Mouse (Mus musculus) urinary bladder, postnatal 4 days (tissue): Measurements from ENCODE around the gene Immt.

Experiments
- DNase-seq, 2 experiments: peaks; one replicate each; pipeline ENCODE4 v3.0.0; 2021 to 2022; ENCODE audit warnings: low spot score in 2 of 2

The Immt gene

DNA sequence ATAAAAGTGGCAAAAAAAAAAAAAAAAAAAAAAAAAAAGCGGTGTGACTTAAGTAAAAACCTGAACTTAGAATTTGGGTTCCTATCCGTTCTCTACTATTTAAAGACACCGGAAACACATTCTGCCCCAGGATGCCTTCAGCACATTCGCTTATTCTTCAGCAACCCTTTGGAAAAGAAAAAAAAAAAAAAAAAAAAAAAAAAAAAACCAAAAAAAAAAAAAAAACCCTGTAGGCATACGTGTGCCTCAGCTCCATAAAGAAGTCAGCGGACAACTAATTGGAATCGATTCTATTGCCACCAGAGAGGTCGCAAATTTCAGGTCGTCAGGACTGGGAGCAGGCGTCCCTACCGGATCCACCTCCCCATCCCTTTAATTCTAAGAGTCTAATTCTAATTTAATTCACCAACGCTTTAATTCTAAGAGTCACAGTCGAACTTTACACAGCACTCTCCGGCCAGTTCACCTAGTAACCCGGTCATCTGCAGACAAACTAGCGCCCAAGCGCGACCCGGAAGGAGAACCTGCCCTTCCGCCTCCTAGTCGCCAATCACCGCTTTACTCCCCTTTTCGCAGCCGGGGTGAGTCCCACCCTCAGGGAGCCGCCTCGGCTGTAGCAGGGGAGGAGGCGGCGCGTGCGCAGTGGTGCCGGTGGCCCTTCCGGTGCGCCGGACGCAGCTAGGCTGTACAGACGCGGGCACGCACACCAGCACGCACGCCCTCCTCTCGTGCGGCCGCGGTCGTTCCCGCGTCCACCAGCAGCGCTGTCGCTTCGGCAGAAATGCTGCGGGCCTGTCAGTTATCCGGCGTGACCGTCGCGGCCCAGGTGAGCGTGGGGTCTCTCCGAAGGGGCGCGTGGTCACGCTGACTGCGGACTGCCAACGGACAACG, at the start of gene Immt:
TSS of gene Immt (plus strand) at position 642 of the 891 bp plus-strand sequence.
- peak; percentile 98 for DNase-seq

DNA sequence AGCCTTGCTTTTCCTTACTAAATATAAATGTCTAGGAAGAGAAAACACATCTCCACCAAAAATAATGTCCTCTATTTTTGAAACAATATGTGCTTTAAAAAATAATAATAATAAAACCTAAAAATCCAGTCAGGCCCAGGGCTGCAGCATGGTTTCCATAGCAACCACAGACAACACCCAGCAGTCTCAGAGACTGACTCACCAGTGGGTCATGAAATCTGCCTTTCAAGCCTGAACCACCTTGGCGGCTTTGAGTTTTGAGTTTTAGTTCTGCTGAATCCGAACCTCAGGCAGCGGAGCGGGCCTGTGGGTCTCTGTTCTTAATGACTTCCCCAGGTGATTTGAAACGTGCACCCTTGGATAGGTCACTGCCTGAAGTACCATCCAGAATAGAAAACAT, 48.0 kb upstream of the Immt start:
- no peak for DNase-seq

DNA sequence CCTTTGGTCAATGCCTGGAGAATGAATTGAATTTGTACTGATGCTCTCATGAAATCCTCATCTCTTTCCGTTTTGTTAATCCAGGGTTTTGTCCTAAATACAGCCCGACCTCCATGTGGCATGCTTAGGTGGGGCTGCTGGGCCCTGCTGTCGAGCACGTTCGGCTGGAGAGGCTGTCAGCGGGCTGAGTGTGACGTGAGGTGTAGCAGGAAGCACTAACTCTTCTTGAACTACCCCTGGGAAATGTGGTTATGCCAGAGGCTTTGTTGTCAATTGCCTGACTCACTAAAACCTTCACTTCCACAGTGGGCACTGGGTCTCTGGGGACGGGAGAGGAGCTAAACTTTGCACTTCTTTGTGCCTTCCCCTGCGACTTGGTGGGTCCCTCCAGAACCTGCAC, 42.8 kb upstream of the Immt start:
- no peak for DNase-seq

DNA sequence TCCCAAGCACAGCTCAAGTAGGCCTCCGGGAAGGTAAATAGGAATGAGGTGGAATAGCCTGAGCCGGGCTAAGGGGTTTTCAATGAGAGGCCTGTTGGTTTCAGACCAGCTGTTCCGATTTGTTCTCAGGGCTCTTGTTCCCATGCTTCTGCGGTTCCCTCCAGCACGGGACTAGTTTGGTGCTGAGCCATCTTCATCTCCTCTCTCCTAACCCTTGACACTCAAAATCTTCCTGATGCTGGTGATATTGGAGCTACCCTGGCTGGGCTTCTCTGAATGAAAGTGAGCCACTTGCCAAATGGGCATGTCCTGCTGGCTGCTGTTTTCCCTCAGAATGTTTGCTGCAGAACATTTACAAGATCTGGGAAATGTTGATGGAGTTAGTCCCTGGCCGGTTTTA, 39.4 kb upstream of the Immt start:
- DNase-seq, result no peak

DNA sequence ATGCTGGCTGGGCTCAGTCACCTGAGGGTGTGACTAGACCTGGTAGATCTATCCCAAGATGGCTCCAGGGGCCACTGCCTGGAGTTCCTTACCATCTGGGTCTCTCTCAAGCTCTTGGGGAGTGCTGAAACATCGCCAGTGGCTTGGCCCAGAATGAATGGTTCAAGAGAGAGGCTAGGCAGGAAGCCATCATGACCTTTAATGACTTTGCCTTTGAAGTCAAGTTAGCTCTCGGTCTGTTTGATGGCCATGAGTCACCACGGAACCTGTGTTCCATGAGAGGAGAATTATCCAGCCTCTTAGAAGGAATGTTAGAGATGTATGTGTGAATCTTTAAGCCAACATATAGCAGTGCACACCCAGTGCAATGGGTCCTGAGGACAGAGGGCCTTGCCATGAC, 31.7 kb upstream of the Immt start:
- DNase-seq, result no peak

DNA sequence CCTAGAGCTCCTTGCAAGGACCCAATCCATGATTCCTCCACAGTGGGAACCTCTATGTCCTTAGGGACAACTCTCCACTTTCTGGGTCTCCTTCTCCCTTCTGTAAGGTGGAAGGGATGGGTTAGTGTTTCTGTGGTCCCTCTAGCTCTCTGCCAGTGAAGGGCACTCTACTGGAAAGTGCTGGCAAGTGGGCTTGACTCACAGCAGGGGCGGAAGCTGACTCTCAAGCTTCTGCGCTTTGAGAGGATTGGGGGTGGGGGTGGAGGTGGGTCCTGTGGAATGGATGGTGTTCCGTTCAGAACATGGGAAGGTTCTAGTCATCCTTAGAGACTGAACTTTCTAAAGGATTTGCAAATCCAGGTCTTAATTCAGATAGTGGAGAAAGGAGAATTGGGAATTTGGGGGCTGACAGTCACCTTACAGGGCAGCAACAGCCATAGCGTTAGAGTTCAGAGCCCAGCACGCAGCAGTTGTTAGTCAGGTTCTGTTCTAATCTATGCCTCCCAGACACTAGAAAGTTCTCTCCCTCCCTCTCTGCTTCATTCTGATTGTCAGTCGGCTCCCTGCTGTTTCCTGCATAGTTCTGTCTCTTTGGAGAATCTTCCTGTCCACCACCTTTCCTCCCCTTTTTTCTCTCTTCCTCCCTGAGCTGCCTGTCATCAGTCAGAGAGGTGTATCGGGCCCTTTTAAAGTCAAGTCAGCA, 30.0 kb upstream of the Immt start:
- DNase-seq, result no peak

DNA sequence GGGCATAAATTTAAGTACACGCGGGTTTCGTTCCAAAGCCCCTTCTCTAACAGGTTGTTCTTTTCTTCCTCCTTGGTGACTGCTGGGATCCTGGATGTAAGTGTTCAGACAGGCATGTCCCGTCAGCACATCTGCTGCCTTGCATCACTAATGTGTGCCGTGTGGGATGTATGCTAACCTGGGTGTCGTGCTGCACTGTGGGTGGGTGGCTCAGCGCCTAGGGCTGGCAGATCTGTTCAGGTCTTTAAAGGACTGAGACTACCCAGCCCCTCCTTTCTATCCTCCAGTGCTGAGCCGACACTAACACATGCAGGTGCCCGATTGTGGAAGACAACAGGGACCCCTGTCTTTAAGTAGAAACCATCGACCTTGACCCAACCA, 29.4 kb upstream of the Immt start:
- DNase-seq, result no peak

DNA sequence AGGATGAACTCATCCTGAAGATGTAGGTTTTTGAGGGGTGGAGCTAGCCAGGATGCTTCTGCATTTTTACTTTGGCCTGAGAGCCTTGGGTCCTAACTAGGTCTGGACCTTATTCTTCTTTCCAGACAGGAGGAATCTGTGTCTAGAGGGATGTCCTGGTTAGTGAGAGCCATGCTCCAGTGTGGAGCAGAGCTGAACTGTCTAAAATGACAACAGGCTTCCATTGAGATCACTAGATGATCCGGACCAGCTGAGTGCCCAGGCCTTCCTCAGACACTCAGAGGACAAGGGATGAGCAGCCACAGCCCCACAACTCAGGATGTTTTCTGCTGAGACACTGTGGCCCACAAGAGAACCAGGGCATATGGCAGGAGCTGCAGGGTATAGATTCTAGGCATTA, 27.5 kb upstream of the Immt start:
- DNase-seq, result no peak

DNA sequence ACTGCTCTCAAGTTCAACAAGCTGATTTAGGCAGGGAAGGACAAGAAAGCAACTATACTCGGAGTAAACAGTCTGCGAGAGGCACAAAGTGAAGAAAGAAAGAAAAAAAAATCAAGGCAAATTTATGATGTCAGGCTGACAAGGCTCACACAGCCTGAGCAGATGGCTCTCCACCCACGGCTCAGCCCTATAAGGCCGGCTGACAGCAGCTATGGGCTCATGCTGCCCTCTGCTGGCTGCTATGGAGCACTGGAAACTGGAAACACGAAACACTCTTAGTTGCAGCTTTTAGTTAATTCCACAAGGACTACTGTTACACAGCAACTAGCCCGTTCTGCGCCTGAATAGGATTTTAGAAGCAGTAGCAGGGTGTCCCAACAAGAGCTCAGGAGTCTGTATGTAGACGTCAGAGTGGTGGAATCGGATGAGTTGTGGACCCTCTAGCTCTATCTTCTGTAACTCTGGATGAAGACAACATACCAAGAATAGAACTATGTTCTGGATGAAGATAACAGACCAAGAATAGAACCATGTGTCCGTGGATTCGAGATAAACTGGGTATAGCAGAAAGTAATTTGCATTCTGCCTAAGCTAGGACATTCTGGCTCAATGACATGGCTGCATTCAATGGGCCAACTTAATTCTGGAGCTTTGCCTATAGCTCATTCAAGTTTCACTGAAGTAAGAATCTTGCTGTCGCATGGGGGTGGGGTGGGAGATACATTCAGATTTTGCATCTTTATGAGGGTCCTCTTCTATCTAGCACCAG, 26.9 kb upstream of the Immt start:
- peak; percentile 48 to 67 for DNase-seq

DNA sequence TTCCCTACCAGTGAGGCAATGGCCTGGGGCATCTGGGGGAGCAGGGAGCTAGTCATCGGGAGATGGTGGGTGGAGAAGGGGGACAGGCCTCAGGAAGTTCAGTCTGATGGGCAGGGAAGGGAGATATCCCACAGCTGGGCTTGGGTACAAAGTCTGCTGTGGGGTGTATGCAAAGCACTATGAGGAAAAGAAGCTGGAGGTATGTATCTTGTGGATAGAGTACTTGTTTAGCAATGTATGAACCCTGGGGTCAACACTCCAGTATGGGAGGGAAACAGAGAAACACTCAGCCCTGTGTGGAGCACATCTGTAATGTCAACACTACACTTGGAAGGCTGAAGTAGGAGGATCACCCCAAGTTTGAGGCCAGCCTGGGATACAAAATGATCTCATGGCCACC, 24.4 kb upstream of the Immt start:
- DNase-seq, result no peak

DNA sequence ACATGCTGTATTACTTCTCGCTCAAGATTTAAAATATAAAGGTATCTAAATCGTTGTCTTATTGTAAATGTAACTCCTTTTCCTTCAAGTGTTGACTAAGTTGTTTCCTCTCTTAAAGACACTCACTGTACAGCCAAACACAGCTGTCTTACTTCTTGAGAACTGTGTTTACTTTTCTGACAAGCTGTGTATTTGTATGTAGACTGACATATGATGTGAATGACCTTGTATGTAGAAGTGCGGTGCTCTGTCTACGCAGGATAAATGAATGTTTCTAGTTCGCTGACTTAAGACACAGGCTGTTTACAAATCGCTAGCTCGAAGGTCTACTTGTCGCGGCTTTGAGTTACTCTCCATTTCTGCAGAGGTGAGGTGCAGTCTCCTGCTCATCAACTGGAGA, 21.2 kb upstream of the Immt start:
- no peak for DNase-seq

DNA sequence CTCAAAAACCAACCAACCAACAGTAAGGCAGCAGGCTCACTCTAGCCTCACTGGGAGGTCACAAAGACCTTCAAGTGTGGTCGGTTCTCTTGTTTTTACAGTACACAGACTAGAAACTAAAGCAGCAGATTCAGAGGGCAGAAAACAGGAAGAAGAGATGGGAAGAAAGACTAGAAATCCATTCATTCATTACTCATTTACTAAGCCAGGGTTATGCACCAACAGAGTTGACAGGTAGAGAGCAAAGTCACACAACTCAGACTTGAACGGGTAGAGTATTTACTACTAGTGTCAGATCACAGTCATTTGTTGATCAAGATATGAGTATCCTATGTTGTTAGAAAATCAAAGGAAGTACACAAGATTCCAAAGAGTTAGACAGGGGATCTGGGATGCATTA, 18.3 kb upstream of the Immt start:
- DNase-seq, result no peak

DNA sequence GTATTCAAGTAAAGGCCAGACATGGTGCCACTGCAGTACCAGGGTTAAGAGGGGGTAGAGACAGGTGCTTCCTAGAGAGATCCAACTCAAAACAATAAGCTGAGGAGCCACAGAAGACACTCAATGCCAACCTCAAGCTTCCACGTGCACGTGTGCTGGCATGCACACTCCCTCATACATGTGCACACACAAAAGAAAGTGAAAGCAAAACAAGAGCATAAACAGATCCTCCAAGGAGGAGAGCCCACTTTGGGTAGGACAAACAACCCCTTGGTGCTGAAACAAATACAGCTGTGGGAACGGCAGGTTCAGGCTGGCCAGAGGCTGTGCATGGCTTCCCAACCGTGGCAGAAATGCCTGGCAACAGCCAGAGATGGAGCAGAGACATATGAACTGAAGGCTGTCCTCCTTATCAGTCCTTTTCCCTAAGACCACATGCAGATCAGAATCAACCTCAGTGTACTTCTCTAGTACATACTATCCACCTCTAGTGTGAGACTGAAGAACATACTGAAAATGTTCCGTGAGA, 11.3 kb upstream of the Immt start:
- no peak for DNase-seq

DNA sequence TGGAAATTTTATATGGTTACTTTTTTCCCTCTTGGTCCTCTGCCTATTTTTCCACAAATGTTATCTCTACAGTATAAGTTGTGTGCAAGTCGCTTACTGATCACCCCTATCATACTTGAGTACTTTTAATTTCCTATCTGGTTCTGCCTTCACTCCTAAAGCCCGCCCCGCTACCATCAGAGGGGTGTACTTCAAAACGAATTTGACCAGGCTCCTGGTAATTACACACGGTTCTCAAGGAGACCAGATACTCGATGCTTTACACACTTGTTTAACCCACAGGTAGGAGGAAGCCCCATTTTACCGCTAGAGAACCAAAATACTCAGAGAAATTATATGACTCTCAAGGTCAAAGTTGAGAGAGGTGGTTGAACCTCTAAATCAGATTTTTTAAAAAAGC, 8.0 kb upstream of the Immt start:
- DNase-seq, result no peak

DNA sequence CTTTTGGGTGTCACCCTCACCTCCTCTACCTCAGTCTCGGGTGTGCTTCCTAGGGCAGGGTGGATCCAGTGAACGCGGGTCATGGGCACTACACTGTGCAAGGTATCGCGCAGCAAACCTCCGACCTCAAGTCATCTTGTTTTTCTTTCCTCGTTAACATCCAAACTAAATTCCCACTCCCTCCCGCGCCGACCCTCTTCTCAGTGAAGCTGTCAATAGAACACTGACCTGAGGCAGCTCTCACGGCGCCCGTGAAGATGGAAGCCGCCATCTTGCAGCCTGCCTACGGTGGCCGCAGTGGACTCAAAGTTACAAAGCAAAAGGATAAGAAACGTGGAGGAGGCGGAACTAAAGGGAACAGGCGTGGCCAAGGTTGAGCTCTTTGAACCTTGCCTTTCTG, 7.6 kb upstream of the Immt start:
- peak; percentile 80 to 87 for DNase-seq

DNA sequence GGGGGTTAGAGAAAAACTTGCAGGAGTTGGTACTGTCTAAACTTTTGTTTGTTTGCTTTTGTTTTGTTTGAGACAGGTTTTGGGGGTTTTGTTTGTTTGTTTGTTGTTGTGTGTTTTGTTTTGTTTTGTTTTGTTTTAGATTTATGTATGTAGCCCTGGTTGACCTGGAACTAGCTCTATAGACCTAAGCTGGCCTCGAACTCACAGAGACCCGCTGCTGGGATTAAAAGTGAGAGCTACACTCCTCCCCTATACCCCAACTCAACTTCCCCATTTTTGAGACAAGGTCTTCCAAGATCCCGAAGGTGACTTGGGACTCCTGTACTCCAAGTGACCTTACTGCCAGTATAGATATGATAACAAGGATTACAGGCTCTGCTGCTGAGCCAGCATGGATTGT, 7.2 kb upstream of the Immt start:
- no peak for DNase-seq

DNA sequence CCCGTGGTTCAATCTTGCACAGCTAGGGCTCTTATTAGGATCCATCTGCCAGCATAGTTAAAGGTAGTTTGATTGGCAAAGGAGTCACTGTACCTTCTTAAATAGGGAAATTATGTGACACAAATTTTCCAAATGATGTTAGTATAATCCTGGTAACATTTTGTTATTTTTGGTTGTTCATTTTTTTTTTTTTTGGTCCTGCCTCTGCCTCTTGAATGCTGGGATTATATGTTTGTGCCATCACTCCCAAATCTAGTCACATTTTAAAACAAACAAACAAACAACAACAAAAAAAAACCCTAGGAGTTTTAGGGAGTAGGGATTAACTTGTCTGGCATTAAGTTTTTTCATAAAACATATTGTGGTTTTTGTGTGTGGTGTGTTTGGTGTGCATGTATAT, 4.3 kb upstream of the Immt start, which contains the start of gene Mrpl35:
TSS of gene Mrpl35 (minus strand) at position 101 of the 400 bp plus-strand sequence.
- DNase-seq, result no peak

DNA sequence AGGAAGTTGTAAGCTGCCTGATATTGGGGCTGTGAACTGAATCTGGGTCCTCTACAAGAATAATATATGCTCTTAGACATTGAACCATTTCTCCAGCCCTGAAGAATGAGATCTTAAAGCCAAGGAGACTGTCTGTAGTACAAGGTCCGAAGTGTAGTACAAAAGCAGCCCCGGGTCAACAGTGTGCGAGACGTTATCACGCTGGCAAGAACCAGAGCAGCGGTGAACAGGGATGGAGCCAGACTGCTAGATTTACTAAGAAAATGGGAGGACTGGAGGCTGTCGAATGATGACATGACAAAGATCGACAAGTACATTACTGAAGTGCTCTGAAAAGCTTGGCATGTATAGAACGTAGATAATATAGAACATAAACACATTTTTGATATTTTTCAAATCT, 1.4 kb upstream of the Immt start:
- DNase-seq, result no peak

DNA sequence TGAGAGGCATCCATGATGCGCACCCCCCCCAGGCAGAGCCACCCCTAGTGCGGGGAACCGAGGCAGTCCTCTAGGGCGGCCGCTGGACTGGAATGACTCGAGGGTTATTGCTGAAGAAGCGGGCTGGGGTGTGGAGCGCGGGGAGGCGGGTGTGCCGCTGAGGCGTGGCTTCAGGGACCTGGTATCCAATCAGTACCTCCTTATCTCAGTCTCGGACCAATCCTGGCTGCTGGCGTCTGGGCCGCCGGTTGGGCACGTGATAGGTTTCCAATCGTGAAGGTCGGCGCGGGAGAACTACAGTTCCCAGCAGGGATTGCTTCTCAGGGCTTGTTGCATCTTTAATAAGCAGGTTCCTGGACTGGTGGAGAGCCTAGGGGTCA, 440 bp downstream of the Immt start:
- peak; percentile 92 to 95 for DNase-seq

DNA sequence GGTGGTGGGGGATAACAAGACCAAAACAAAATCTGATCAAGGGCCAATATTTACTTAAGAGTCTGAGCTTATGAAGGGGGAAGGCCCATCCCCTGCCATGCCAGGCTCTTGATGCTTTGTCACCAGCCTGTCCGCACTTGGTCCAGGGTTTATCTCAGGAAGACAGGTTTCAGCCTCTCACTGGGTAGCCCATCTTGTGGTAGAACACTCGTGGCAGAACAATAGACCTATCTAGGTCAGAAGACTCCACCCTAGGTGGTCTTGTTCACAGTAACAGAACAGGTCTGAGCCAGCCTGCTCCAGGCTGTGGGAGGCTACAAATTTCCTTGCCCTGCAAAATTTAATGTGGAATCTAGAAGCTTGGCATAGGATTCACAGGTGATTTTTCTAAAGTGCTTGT, 5.7 kb downstream of the Immt start:
- DNase-seq, result no peak

DNA sequence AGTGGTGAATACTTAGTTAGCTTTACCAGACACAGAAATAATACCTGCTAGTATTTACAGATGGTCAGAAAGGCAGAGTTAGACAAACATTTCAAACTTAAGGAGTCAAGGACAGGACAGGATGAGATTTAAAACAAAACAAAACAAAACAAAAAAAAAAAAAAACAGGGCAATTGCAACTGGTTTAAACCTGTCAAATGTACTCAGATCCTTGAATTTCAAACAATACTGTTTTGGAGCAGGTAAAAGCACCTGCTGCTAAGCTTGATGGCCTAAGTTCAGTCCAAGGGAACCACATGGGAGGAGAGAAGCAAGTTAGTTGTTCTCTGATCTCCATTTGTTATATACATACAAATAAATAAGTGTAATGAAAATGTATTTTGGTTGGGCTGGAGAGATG, 8.7 kb downstream of the Immt start:
- DNase-seq, result no peak

DNA sequence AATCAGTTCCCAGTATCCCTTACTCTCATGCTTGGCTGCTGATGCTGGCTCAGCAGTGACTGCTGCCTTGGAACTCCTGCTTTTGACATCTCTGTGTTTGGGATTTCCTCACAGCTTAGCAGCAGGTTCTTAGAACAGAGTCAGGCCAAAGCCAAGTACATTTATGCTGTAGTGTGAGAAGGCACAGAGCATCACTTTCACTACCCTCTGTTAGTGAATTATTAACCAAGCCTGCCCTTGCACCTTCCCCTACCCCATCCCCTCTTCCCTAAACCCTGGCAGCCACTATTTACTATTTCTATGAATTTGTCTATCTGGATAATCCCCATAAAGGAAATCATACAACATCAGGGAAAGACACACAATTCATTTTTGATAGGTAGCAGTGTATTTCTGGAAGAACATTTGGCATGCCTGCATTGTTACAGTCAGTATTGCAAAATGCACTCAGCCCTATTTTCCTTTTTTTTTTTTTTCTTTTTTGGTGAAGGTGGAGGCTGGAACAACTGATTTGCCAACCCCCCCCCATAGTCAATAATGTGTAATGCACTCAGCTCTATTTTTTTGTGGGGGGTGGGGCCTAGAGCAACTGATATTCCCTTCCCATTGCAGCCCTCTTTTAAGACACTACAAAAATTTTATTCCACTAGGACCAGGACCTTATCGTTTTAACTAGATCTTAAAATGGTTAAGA, 9.6 kb downstream of the Immt start:
- no peak for DNase-seq
